19 mouse cellular contexts compared by ENCODE assay signal in genomic region chr3:97491208-97491607, GRCm38 (mm10).
A peak's percentile ranks its signal among the peaks of the same experiment; 100 is the strongest.
DNase-seq lines count a peak whose midpoint lies in the region; ATAC-seq and TF ChIP-seq lines count a peak whose summit lies in the region.
"Had no signal": no experiment of that assay in that cellular context is flagged by ENCODE, and none has a peak within 500 bp of the region (broad histone marks: within the 10 kb centered on the region; RNA-seq: fewer than 3 reads in every experiment).

No protein-coding gene starts in this region.

- H3K4me2 ChIP-seq in hindbrain, embryonic 15.5 days: no peak overlapping the region
- no peak overlapping the region for H3K4me2 ChIP-seq in hindbrain, embryonic 11.5 days (replicated peaks; ENCODE audit: low read depth, low read length)
- H3K4me2 ChIP-seq in limb, embryonic 13.5 days (replicated peaks): peak overlapping the region; percentile 16
- H3K4me2 ChIP-seq in neural tube, embryonic 15.5 days: no peak overlapping the region
- H3K4me2 ChIP-seq: forebrain, embryonic 13.5 days; heart, embryonic 11.5 days had no signal

- TF ChIP-seq RAD21 in MEL (IDR thresholded peaks at IDR 0.05; ENCODE audit: low read depth, low read length): no peak

- DNase-seq in hindbrain, embryonic 11.5 days (ENCODE audit: low spot score): no peak
- DNase-seq in limb, embryonic 10.5 days (ENCODE audit: low spot score): no peak
- peak; percentile 30 for DNase-seq in MEL (ENCODE audit: low read depth, low spot score)
- DNase-seq in left cerebral cortex, postnatal 14 days (ENCODE audit: low spot score in 2 of 2): no peak
- DNase-seq: adrenal gland, postnatal 10 days; adrenal gland, postnatal 36 days; cerebellum, adult 18-20 months; cerebellum, adult 9-10 months; cerebellum, postnatal 14 days; gastrocnemius, adult 2 months; gastrocnemius, postnatal 14 days had no signal

- no peaks in the 10 kb centered on the region for H3K36me3 ChIP-seq in hindbrain, embryonic 15.5 days
- H3K36me3 ChIP-seq in hindbrain, embryonic 11.5 days (ENCODE audit: control insufficient read depth, insufficient read depth, low read length): no peaks in the 10 kb centered on the region
- no peaks in the 10 kb centered on the region for H3K36me3 ChIP-seq in limb, embryonic 13.5 days
- no peaks in the 10 kb centered on the region for H3K36me3 ChIP-seq in limb, embryonic 10.5 days
- peaks cover 0 to 16% of the 10 kb centered on the region in 2 experiments; a peak in 2 of 4 replicates for H3K36me3 ChIP-seq in MEL (ENCODE audit: control insufficient read depth in 1 of 2, insufficient read depth in 2 of 2, low read length in 2 of 2)
- no peaks in the 10 kb centered on the region for H3K36me3 ChIP-seq in neural tube, embryonic 15.5 days
- H3K36me3 ChIP-seq: forebrain, embryonic 10.5 days had no signal

- no peaks in the 10 kb centered on the region for H3K9me3 ChIP-seq in hindbrain, embryonic 15.5 days
- no peaks in the 10 kb centered on the region for H3K9me3 ChIP-seq in hindbrain, embryonic 11.5 days (ENCODE audit: control insufficient read depth, low read length)
- no peaks in the 10 kb centered on the region for H3K9me3 ChIP-seq in limb, embryonic 13.5 days
- H3K9me3 ChIP-seq in limb, embryonic 10.5 days (replicated peaks): no peaks in the 10 kb centered on the region
- no peaks in the 10 kb centered on the region for H3K9me3 ChIP-seq in MEL (replicated peaks; ENCODE audit: insufficient read depth, low read length)
- H3K9me3 ChIP-seq in neural tube, embryonic 15.5 days (replicated peaks): no peaks in the 10 kb centered on the region
- H3K9me3 ChIP-seq: forebrain, embryonic 10.5 days; forebrain, embryonic 13.5 days had no signal

- TF ChIP-seq EP300 in MEL (IDR thresholded peaks at IDR 0.05; ENCODE audit: low read depth in 1 of 2, low read length in 2 of 2): no peak

- no peaks in the 10 kb centered on the region for H3K79me2 ChIP-seq in MEL (ENCODE audit: control insufficient read depth, insufficient read depth, low read length, poor library complexity)

- H3K27ac ChIP-seq in hindbrain, embryonic 15.5 days (replicated peaks): no peak overlapping the region
- H3K27ac ChIP-seq in hindbrain, embryonic 11.5 days (ENCODE audit: low read depth, low read length): no peak overlapping the region
- no peak overlapping the region for H3K27ac ChIP-seq in limb, embryonic 13.5 days
- no peak overlapping the region for H3K27ac ChIP-seq in limb, embryonic 10.5 days
- no peak overlapping the region for H3K27ac ChIP-seq in MEL (ENCODE audit: control insufficient read depth, low read depth, low read length)
- no peak overlapping the region for H3K27ac ChIP-seq in neural tube, embryonic 15.5 days (replicated peaks)
- H3K27ac ChIP-seq: forebrain, embryonic 10.5 days; forebrain, embryonic 13.5 days; gastrocnemius, adult 2 months had no signal

- no peak for TF ChIP-seq CTCF in MEL (IDR thresholded peaks at IDR 0.05 in 2 of 3, conservative IDR thresholded peaks at IDR 0.05 in 1 of 3; ENCODE audit: control insufficient read depth in 1 of 3, insufficient read depth in 1 of 3, low read depth in 2 of 3, low read length in 3 of 3, poor library complexity in 1 of 3, severe bottlenecking in 1 of 3)

- H3K4me3 ChIP-seq in hindbrain, embryonic 15.5 days: no peak overlapping the region
- H3K4me3 ChIP-seq in hindbrain, embryonic 11.5 days (ENCODE audit: low read depth, low read length): no peak overlapping the region
- no peak overlapping the region for H3K4me3 ChIP-seq in limb, embryonic 13.5 days
- no peak overlapping the region for H3K4me3 ChIP-seq in limb, embryonic 10.5 days
- no peak overlapping the region for H3K4me3 ChIP-seq in MEL (ENCODE audit: control insufficient read depth in 1 of 2, insufficient read depth in 1 of 2, low read depth in 2 of 2, low read length in 2 of 2)
- no peak overlapping the region for H3K4me3 ChIP-seq in neural tube, embryonic 15.5 days (replicated peaks)
- H3K4me3 ChIP-seq: forebrain, embryonic 10.5 days; forebrain, embryonic 13.5 days; gastrocnemius, adult 2 months had no signal

- 0 out of 2 replicates have a peak, but pooled peaks have one; percentile 34 for ATAC-seq in hindbrain, embryonic 15.5 days (ENCODE audit: low FRiP score, low read depth)
- ATAC-seq in hindbrain, embryonic 11.5 days (ENCODE audit: low FRiP score): no peak
- no peak for ATAC-seq in limb, embryonic 13.5 days (ENCODE audit: low FRiP score, low read depth)
- ATAC-seq in neural tube, embryonic 15.5 days (ENCODE audit: low FRiP score): peak; percentile 53
- ATAC-seq: forebrain, embryonic 13.5 days; forebrain, embryonic 16.5 days; Patski had no signal

- H3K27me3 ChIP-seq in hindbrain, embryonic 15.5 days: no peaks in the 10 kb centered on the region
- no peaks in the 10 kb centered on the region for H3K27me3 ChIP-seq in hindbrain, embryonic 11.5 days (ENCODE audit: control insufficient read depth, insufficient read depth, low read length)
- peaks cover 5% of the 10 kb centered on the region; the same call in 1 of the 2 replicates for H3K27me3 ChIP-seq in limb, embryonic 13.5 days
- no peaks in the 10 kb centered on the region for H3K27me3 ChIP-seq in limb, embryonic 10.5 days (ENCODE audit: low read depth, poor library complexity, severe bottlenecking)
- H3K27me3 ChIP-seq in MEL (ENCODE audit: control insufficient read depth in 1 of 2, insufficient read depth in 2 of 2, low read length in 2 of 2): no peaks in the 10 kb centered on the region
- H3K27me3 ChIP-seq in neural tube, embryonic 15.5 days (replicated peaks): no peaks in the 10 kb centered on the region
- H3K27me3 ChIP-seq: forebrain, embryonic 13.5 days had no signal

- H3K9ac ChIP-seq in hindbrain, embryonic 15.5 days: no peak overlapping the region
- no peak overlapping the region for H3K9ac ChIP-seq in hindbrain, embryonic 11.5 days (ENCODE audit: low read depth, low read length)
- no peak overlapping the region for H3K9ac ChIP-seq in limb, embryonic 13.5 days
- no peak overlapping the region for H3K9ac ChIP-seq in MEL (ENCODE audit: control insufficient read depth, low read depth, low read length, poor library complexity, severe bottlenecking)
- H3K9ac ChIP-seq in neural tube, embryonic 15.5 days (replicated peaks): no peak overlapping the region
- H3K9ac ChIP-seq: forebrain, embryonic 13.5 days had no signal

- no peak for TF ChIP-seq POLR2A in MEL (IDR thresholded peaks at IDR 0.05; ENCODE audit: control insufficient read depth in 1 of 2, insufficient read depth in 1 of 2, low read depth in 1 of 2, low read length in 2 of 2, poor library complexity in 1 of 2)

- intact Hi-C loops in left cerebral cortex, postnatal 14 days (cut with DNase I): no loop called here

- H3K4me1 ChIP-seq in hindbrain, embryonic 15.5 days (replicated peaks): 0 out of 2 replicates have a peak, but pooled peaks cover 3% of the 10 kb centered on the region
- H3K4me1 ChIP-seq in hindbrain, embryonic 11.5 days (replicated peaks; ENCODE audit: control insufficient read depth, insufficient read depth, low read length): no peaks in the 10 kb centered on the region
- H3K4me1 ChIP-seq in limb, embryonic 13.5 days: peaks cover 11% of the 10 kb centered on the region
- H3K4me1 ChIP-seq in limb, embryonic 10.5 days: peaks cover 11% of the 10 kb centered on the region
- H3K4me1 ChIP-seq in MEL (ENCODE audit: control insufficient read depth in 1 of 2, insufficient read depth in 2 of 2, low read length in 2 of 2): peaks cover 7 to 20% of the 10 kb centered on the region in 2 experiments
- H3K4me1 ChIP-seq in neural tube, embryonic 15.5 days: peaks cover 13% of the 10 kb centered on the region
- H3K4me1 ChIP-seq: forebrain, embryonic 10.5 days; forebrain, embryonic 13.5 days had no signal

- WGBS in hindbrain, embryonic 15.5 days: 64% methylated on average over 7 of the region's 7 CpGs
- WGBS in hindbrain, embryonic 11.5 days: 90% methylated on average over 7 of the region's 7 CpGs
- WGBS in limb, embryonic 13.5 days: 27% methylated on average over 7 of the region's 7 CpGs
- WGBS in limb, embryonic 10.5 days: 58% methylated on average over 7 of the region's 7 CpGs
- 42% methylated on average over 7 of the region's 7 CpGs for WGBS in neural tube, embryonic 15.5 days

TF ChIP-seq in MEL, 35 proteins besides CTCF, POLR2A, EP300 and RAD21:
- TF ChIP-seq CHD1 (IDR thresholded peaks at IDR 0.05; ENCODE audit: low read depth, low read length): no peak
- no peak for TF ChIP-seq RCOR1 (IDR thresholded peaks at IDR 0.05; ENCODE audit: low read depth, low read length)
- no peak for TF ChIP-seq TAL1 (IDR thresholded peaks at IDR 0.05; ENCODE audit: low read length)
- no peak for TF ChIP-seq GABPA (IDR thresholded peaks at IDR 0.05; ENCODE audit: low read depth, low read length)
- TF ChIP-seq ZC3H11A (IDR thresholded peaks at IDR 0.05; ENCODE audit: low read depth, low read length): no peak
- TF ChIP-seq NRF1 (IDR thresholded peaks at IDR 0.05; ENCODE audit: insufficient read depth, low read depth, low read length, poor library complexity, severe bottlenecking): no peak
- TF ChIP-seq TBP (IDR thresholded peaks at IDR 0.05; ENCODE audit: low read depth, low read length): no peak
- no peak for TF ChIP-seq MYB (IDR thresholded peaks at IDR 0.05; ENCODE audit: low read depth, low read length)
- no peak for TF ChIP-seq ZMIZ1 (IDR thresholded peaks at IDR 0.05; ENCODE audit: low read depth, low read length)

Comparison
In these comparisons a context has a peak if more than half of its experiments do, and no peak if none do; other contexts are left out.
1. ATAC-seq: peak in hindbrain, embryonic 15.5 days (single experiment) and neural tube, embryonic 15.5 days (single experiment); none in hindbrain, embryonic 11.5 days (single experiment) and limb, embryonic 13.5 days (single experiment).